Mouse (Mus musculus): Measurements from ENCODE around the gene Syne1.

DNA sequence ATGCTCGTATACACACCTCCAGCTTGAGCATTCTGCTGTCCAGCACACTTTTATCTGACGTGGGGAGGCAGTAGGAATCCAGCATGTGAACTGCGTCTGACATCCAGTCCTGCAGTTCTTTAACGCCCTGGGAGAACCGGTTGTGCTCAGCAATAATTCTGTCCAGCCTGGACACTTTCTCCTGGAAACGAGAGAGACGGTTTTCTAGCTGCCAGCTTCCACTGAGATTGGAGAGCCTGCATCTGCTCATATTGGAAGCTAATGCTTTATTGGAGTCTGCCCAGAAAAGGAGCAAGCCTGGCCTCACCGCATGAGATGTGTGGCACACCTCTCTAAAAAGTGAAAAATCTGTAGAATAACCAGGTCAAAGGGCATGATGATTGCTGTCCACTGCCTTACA lies 288.6 kb downstream of the Syne1 start:
- no peak for TF ChIP-seq HCFC1 (IDR thresholded peaks at IDR 0.05; ENCODE audit: borderline replicate concordance, insufficient read depth, low read length)
- no peak for TF ChIP-seq ZNF384 (IDR thresholded peaks at IDR 0.05; ENCODE audit: low read depth, low read length)
